Mouse (Mus musculus): ENCODE results near the gene Emd.
"Not testable (repeated sequence)": the region's sequence is repeated elsewhere in the genome, so short reads cannot be mapped to it uniquely, and the experiment has no call there.

Emd gene

GRCm38 (mm10) chrX:74254153-74254887, at the start of gene Emd:
Gene Emd, plus strand, starts transcription at chrX:74254687.
- DNase-seq (ENCODE audit: low spot score in 2 of 2), result peak; percentile 80 to 90

GRCm38 (mm10) chrX:74218496-74218895, 36.0 kb upstream of the Emd start:
- no peak for DNase-seq (ENCODE audit: low spot score in 2 of 2)

GRCm38 (mm10) chrX:74219449-74219848, 35.0 kb upstream of the Emd start:
- no peak for DNase-seq (ENCODE audit: low spot score in 2 of 2)

DNA sequence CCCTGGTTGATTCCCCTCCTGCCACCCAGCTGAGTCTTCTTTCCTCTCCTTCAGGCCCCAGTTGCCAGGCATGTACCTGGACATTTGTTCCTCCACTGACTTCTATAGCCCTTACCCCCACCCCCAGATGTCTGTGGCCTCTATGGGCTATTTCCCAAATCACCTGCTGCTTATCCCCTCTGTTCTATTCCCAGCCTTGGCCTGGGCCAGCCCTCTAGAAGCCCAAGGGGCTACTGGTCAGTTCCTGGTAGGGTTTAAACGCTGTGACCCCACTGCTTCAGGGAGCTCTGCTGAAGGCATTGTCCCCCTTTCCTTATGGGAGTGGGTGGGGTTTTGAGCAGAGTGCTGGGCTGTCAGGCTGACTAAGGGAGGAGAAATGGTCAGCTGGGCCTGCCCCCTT, 34.4 kb upstream of the Emd start:
- not testable (repeated sequence) for DNase-seq (ENCODE audit: low spot score in 2 of 2)

GRCm38 (mm10) chrX:74230038-74230437, 24.4 kb upstream of the Emd start:
- DNase-seq (ENCODE audit: low spot score in 2 of 2), result no peak

DNA sequence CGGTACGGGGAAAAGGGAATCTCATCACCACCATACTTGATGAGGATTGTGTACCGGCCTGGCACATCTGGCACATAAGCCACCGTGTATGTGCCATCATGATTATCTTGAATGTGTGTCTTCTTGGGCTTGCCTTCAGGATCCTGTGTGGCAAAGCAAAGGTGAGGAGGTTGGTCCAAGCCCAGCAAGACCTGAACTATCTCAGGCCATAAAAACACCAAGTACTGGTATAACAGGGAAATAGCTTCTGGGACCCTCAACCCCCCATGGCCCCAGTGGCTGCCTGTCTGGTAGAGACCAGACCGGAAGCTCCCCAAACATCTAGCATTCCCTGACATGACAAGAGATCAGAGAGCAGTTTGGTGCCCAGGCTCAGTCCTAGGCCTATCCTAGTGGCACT, 21.3 kb upstream of the Emd start:
- no peak for DNase-seq (ENCODE audit: low spot score in 2 of 2)

DNA sequence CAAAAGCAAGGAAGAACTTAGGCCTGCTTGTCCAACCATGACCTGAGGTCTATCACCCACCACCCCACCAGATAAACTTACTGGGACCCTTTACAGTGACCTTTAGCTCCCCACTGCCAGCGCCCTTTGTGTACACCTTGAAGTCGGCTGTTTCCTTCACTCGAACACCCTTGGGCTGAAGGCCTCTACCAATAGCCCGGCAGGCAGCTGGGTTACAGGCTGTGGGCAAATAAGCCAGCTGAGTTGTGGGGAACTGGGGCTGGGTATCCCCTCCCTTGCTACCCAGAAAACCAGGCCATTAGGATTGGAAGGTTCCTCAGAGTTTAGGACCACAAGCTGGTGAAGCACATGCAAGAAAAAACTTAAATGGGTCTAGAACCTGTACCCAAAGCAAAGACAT, 14.2 kb upstream of the Emd start:
- no peak for DNase-seq (ENCODE audit: low spot score in 2 of 2)

- no peak for DNase-seq (ENCODE audit: low spot score in 2 of 2)
These were observed 11.1 kb upstream of the Emd start for GRCm38 (mm10) chrX:74243396-74243795.

DNA sequence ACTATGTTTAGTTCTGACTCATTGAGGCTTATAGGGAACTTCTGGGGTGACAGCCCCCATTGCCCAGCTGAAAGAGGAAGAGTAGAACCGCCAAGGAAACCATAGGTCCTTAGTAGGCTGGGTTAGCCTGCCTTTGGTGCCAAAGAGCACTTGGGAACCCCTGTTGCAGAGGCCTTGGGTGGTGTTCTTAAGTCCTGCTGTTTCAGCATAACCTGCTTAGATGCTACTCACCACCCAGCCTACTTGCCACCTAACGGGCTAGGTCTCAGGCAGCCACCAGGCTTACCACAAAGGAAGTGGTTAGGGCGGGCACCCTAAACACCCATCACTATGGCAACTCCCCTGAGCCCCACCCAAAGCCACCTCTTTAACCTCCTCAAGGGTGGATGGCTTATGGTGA, 10.7 kb upstream of the Emd start:
- no peak for DNase-seq (ENCODE audit: low spot score in 2 of 2)

DNA sequence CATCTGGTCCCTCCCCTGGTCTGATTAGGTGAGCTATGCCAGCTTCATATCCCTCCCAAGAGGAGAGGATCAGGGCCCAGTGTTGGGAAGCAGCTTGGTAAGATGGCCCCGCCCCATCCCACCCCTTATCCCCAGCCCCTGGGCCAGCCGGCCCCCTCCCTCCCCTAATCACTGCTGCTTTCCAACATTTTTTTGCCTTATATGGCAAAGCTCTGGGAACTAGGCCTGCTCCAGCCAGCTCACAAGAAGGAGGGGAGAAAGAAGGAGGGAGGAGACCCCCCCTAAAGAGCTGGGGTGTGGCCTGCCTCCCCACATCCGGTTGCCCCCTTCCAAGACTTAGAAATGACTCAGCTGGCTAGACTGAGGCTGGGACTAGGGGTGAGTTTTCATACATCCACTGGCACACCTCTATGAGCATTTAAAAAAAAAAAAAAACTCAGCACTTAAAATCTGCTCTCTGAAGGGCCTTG, 9.8 kb upstream of the Emd start:
- no peak for DNase-seq (ENCODE audit: low spot score in 2 of 2)

DNA sequence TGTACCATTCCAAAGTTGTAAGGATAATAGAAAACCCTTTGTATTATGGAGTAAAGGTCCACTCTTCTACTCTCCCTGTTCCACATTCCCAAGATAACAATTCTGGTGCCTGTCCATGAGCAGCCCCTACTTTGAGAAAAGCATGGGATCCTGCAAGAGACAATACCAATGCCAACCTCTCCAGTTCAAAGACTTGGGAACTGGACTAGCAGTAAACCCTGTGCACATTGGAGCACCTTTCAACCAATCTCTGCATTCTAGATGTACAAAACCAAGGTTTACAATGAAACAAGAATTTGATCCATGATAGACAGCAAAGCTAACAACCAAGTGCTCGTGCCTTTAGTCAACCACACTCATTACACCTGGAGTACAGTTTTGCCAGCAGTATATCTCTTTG, 9.4 kb upstream of the Emd start:
- DNase-seq (ENCODE audit: low spot score in 2 of 2), result no peak

- peak; percentile 19 to 62 for DNase-seq (ENCODE audit: low spot score in 2 of 2)
These were observed 8.8 kb upstream of the Emd start for GRCm38 (mm10) chrX:74245687-74246086.

DNA sequence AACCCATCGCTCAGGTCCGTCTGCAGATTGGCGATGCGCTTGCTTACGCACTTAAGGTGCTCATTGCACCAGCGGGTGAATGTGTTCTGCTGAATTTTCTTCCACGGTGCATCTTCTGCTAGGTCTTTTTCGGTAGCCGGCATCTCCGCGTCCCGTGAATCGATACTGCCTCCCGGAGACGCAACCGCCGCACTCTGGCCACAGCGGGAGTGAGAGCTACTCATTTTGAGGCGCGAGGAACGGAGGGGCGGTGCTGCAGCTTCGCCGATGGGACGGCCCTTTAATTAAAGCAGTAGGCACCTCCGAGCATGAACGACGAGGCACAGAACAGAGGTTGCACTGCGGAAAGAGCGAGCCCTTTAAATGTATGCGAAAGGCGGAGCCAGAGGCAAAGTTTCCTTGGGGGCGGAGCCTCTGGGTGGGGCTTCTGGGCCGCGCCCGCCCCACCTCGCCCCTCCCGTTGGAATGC, 8.2 kb upstream of the Emd start:
- DNase-seq (ENCODE audit: low spot score in 2 of 2), result peak; percentile 80 to 88

DNA sequence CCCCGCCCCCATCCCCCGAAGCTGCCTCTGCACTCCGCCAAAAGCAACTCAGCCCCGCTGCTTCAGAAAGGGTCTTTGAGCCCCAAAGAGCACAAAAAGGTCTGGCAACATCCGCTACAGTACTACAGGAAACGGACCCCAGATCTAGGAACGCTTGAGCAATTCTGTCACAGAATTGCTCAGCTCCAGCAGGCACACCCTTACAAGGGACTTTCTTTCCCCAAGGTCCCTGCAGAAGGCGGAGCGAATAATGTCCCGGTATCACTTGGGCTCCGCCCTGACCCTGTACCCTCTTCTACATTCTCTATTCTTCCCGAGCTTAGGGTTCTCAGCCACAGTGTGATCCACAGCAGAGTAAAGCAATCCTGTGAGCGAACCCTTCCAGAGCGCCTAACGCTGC, 7.8 kb upstream of the Emd start:
- DNase-seq (ENCODE audit: low spot score in 2 of 2), result no peak

- peak in 1 of 2 experiments; percentile 51 for DNase-seq (ENCODE audit: low spot score in 2 of 2)
These were observed 5.8 kb upstream of the Emd start for GRCm38 (mm10) chrX:74248651-74249050.

DNA sequence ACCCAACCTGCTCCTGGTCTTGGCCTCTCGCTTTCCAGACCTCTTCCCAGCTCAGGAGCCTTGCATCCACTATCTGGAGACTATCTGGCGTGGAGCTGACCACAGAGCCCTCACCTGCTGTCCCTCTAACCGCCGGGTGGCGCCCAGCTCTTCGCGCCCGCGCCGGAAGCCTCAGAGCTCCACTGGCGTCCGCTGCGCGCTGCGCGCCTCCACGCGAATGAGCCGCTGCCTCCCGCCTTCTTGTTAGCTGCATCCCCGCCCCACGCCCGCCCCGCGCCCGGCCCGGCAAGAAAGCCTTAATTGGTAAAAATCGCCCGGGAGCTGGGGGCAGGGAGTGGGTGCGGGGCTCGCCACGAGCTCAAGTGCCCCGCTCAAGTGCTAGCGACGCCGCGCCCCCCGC, 4.9 kb upstream of the Emd start, which contains the start of gene Flna:
Gene Flna (minus strand): TSS at position 206 of the 400 bp plus-strand sequence.
- DNase-seq (ENCODE audit: low spot score in 2 of 2), result peak in 1 of 2 experiments; percentile 51

DNA sequence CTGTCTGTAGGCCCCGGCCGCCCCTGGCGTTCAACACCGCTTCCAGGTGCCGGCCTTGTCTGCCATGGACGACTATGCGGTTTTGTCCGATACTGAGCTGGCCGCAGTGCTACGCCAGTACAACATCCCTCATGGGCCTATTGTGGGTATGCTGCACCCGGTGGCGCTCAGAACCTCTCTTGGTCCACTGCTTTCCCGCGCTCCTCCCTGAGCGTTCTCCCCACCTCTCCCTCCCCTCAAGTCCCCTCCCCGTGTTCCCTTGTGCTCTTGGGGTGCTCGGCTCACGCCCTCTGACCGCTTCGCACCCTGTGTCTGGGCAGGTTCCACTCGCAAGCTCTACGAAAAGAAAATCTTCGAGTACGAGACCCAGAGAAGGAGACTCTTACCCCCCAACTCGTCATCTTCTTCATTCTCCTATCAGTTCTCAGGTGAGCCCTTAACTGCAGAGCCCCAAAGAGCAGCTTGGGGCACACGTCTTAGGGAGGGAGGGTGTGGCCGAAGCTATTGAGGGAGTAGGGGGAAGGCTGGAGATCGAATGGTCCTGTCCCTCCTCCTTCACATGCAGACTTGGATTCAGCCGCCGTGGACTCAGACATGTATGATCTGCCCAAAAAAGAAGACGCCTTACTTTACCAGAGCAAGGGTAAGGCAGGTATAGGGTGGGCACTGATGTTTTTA, 540 bp downstream of the Emd start:
- no peak for DNase-seq (ENCODE audit: low spot score in 2 of 2)

GRCm38 (mm10) chrX:74257746-74258145, 3.3 kb downstream of the Emd start:
- no peak for DNase-seq (ENCODE audit: low spot score in 2 of 2)

DNA sequence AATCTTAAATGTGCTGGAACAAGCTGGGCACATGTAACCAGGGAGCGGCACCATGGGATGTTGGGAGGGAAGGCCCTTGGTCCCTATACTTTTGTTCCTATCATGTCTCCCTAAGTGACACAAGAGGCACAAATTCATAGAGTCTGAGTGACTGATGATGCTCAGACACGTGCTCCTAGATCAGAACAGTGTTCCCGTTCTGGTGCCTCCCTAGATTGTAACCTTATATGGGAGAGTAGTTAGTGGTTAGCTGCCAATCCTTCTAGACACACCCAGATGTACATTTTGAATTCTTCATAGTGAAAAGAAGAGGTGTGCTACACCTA, 15.2 kb downstream of the Emd start:
- no peak for DNase-seq (ENCODE audit: low spot score in 2 of 2)

GRCm38 (mm10) chrX:74270062-74270901, 15.8 kb downstream of the Emd start, which contains the start of gene Rpl10:
Gene Rpl10, plus strand, starts transcription at chrX:74270812.
- peak; percentile 94 to 95 for DNase-seq (ENCODE audit: low spot score in 2 of 2)

DNA sequence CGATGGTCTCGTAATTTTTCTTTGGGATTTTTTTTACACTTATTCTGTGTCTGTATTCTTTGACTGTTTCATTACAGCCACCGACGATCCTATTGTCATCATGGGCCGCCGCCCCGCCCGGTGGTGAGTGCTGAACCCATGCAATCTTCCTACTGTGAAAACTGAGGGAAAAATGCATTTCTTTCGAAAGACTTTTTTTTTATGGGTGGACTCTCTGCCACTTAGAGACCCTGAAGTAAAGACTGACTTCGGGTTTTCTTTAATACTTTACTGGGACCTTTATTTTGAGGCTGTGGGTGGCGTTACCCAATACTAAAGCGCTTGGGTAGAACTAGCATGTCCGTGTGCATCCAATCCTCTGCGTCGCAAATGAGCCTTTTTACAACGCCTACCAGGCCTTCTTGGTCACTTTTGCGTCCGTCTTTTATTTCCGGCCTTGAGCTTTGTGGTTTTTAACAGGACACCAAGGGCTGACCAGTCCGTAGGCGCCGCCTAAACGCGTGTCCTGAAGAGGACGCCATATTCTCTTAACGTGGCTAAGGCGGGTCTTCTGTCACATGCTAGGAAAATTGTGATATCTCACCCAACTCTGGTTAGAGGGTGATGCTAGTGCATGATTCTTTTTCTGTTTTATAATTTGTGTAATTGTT, 16.5 kb downstream of the Emd start:
- DNase-seq (ENCODE audit: low spot score in 2 of 2), result peak in 1 of 2 experiments; percentile 20
